Mouse (Mus musculus): ENCODE data around the gene Alox12e.

DNA sequence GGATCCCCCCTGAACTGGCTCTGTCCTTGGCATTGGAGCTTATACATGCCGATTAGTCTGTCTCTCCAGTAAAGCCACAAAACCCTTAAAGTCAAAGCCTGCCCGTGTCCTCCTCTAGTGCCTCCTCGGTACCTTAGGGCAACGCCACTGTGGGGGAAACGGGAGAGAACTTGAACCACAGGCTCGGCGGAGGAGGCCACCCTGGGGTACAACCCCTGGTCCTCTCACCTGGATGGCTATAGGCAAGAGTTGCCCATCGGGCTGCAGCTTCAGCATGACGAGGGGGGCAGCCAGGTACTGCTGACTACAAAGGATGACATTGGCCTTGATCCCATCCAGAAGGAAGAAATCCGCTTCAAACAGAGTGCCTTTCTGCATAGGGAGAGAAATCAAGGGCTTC, 25.4 kb upstream of the Alox12e start:
- TF ChIP-seq CTCF (conservative IDR thresholded peaks at IDR 0.05; ENCODE audit: low read length) (no peak), NANOG (IDR thresholded peaks at IDR 0.05; ENCODE audit: borderline replicate concordance, low read length) (no peak), POU5F1 (IDR thresholded peaks at IDR 0.05; ENCODE audit: borderline replicate concordance, low read length) (no peak)

Data from E14TG2a.4 (cell line).